Mouse (Mus musculus): ENCODE measurements at regions not wholly inside any gene's neighbourhood (a gene's known extent, or its start where the extent isn't known, plus 50 kb on each side); places are given as distances from the start of the nearest gene placed in this dataset.
"Not testable (repeated sequence)": the region's sequence is repeated elsewhere in the genome, so short reads cannot be mapped to it uniquely, and the experiment has no call there.

- no peak overlapping the region for H3K4me3 ChIP-seq
- peaks cover 6% of the 10 kb centered on the region for H3K4me1 ChIP-seq
- no peak overlapping the region for H3K4me2 ChIP-seq
- WGBS, result 22% methylated on average over 5 of the region's 5 CpGs
- ATAC-seq (ENCODE audit: insufficient number of reproducible peaks, low FRiP score, low TSS enrichment, low read depth), result no peak
- H3K9me3 ChIP-seq, result no peaks in the 10 kb centered on the region
- no peak overlapping the region for H3K27ac ChIP-seq
- peaks cover 3% of the 10 kb centered on the region; the same call in 1 of the 2 replicates for H3K27me3 ChIP-seq
- no peaks in the 10 kb centered on the region for H3K36me3 ChIP-seq
- H3K9ac ChIP-seq, result no peak overlapping the region
Observed at GRCm38 (mm10) chr12:9760818-9761217, 190.9 kb downstream of the Osr1 start.

GRCm38 (mm10) chr12:9762291-9762811 is 192.4 kb downstream of the Osr1 start:
- WGBS, result 66% methylated on average over 2 of the region's 2 CpGs
- not testable (repeated sequence) for H3K27me3 ChIP-seq; ATAC-seq (ENCODE audit: insufficient number of reproducible peaks, low FRiP score, low TSS enrichment, low read depth); H3K4me2 ChIP-seq; H3K9ac ChIP-seq; H3K4me1 ChIP-seq; H3K4me3 ChIP-seq; H3K27ac ChIP-seq; H3K36me3 ChIP-seq; H3K9me3 ChIP-seq

- H3K9me3 ChIP-seq, result no peaks in the 10 kb centered on the region
- H3K36me3 ChIP-seq, result no peaks in the 10 kb centered on the region
- H3K4me3 ChIP-seq, result no peak overlapping the region
- no peak for ATAC-seq (ENCODE audit: insufficient number of reproducible peaks, low FRiP score, low TSS enrichment, low read depth)
- WGBS, result 77% methylated on average over 2 of the region's 2 CpGs
- H3K4me2 ChIP-seq, result no peak overlapping the region
- peaks cover 3% of the 10 kb centered on the region; the same call in 1 of the 2 replicates for H3K27me3 ChIP-seq
- peaks cover 6% of the 10 kb centered on the region for H3K4me1 ChIP-seq
- H3K27ac ChIP-seq, result no peak overlapping the region
- no peak overlapping the region for H3K9ac ChIP-seq
Observed at GRCm38 (mm10) chr12:9762842-9763241, 192.9 kb downstream of the Osr1 start.

- no peak for ATAC-seq (ENCODE audit: insufficient number of reproducible peaks, low FRiP score, low TSS enrichment, low read depth)
- Histone ChIP-seq H3K4me2 (no peak overlapping the region), H3K9me3 (no peaks in the 10 kb centered on the region), H3K36me3 (no peaks in the 10 kb centered on the region), H3K9ac (no peak overlapping the region), H3K4me1 (peaks cover 2% of the 10 kb centered on the region; the same call in 1 of the 2 replicates), H3K4me3 (no peak overlapping the region), H3K27me3 (no peaks in the 10 kb centered on the region), H3K27ac (no peak overlapping the region)
- 39% methylated on average over 4 of the region's 4 CpGs for WGBS
Observed at GRCm38 (mm10) chr12:9770908-9771307, 201.0 kb downstream of the Osr1 start.

- Histone ChIP-seq H3K36me3 (no peaks in the 10 kb centered on the region), H3K4me3 (no peak overlapping the region), H3K4me1 (peaks cover 2% of the 10 kb centered on the region; the same call in 1 of the 2 replicates), H3K4me2 (no peak overlapping the region), H3K27ac (no peak overlapping the region), H3K9me3 (no peaks in the 10 kb centered on the region), H3K27me3 (no peaks in the 10 kb centered on the region), H3K9ac (no peak overlapping the region)
- no peak for ATAC-seq (ENCODE audit: insufficient number of reproducible peaks, low FRiP score, low TSS enrichment, low read depth)
- WGBS, result 39% methylated on average over 1 of the region's 1 CpGs
Observed at GRCm38 (mm10) chr12:9772875-9773274, 203.0 kb downstream of the Osr1 start.

GRCm38 (mm10) chr12:9802284-9802683 is 232.4 kb downstream of the Osr1 start:
- Histone ChIP-seq H3K4me3 (no peak overlapping the region), H3K27ac (no peak overlapping the region), H3K4me2 (no peak overlapping the region), H3K36me3 (no peaks in the 10 kb centered on the region), H3K9me3 (no peaks in the 10 kb centered on the region), H3K27me3 (no peaks in the 10 kb centered on the region), H3K9ac (no peak overlapping the region), H3K4me1 (no peaks in the 10 kb centered on the region)
- no peak for ATAC-seq (ENCODE audit: insufficient number of reproducible peaks, low FRiP score, low TSS enrichment, low read depth)
- 58% methylated on average over 3 of the region's 3 CpGs for WGBS

- Histone ChIP-seq H3K36me3 (no peaks in the 10 kb centered on the region), H3K27ac (no peak overlapping the region), H3K9me3 (no peaks in the 10 kb centered on the region), H3K4me1 (no peaks in the 10 kb centered on the region), H3K9ac (no peak overlapping the region), H3K27me3 (no peaks in the 10 kb centered on the region), H3K4me3 (no peak overlapping the region), H3K4me2 (no peak overlapping the region)
- ATAC-seq (ENCODE audit: insufficient number of reproducible peaks, low FRiP score, low TSS enrichment, low read depth), result no peak
- WGBS, result 39% methylated on average over 1 of the region's 1 CpGs
Observed at GRCm38 (mm10) chr12:9807406-9807805, 237.5 kb downstream of the Osr1 start.

- Histone ChIP-seq H3K27ac (no peak overlapping the region), H3K4me2 (no peak overlapping the region), H3K27me3 (no peaks in the 10 kb centered on the region), H3K4me3 (no peak overlapping the region), H3K9ac (no peak overlapping the region), H3K36me3 (no peaks in the 10 kb centered on the region), H3K4me1 (no peaks in the 10 kb centered on the region), H3K9me3 (no peaks in the 10 kb centered on the region)
- 59% methylated on average over 3 of the region's 3 CpGs for WGBS
- no peak for ATAC-seq (ENCODE audit: insufficient number of reproducible peaks, low FRiP score, low TSS enrichment, low read depth)
Observed at GRCm38 (mm10) chr12:9833273-9833672, 263.4 kb downstream of the Osr1 start.

GRCm38 (mm10) chr12:9839198-9839845 is 269.4 kb downstream of the Osr1 start:
- Histone ChIP-seq H3K27me3 (no peaks in the 10 kb centered on the region), H3K36me3 (no peaks in the 10 kb centered on the region), H3K9me3 (no peaks in the 10 kb centered on the region), H3K4me3 (no peak overlapping the region), H3K4me1 (no peaks in the 10 kb centered on the region), H3K4me2 (no peak overlapping the region), H3K9ac (no peak overlapping the region), H3K27ac (no peak overlapping the region)
- WGBS, result 56% methylated on average over 5 of the region's 5 CpGs
- ATAC-seq (ENCODE audit: insufficient number of reproducible peaks, low FRiP score, low TSS enrichment, low read depth), result no peak

- no peak overlapping the region for H3K9ac ChIP-seq
- no peak overlapping the region for H3K4me3 ChIP-seq
- no peak for ATAC-seq (ENCODE audit: insufficient number of reproducible peaks, low FRiP score, low TSS enrichment, low read depth)
- H3K9me3 ChIP-seq, result no peaks in the 10 kb centered on the region
- no peak overlapping the region for H3K27ac ChIP-seq
- H3K4me2 ChIP-seq, result no peak overlapping the region
- no peaks in the 10 kb centered on the region for H3K36me3 ChIP-seq
- no peaks in the 10 kb centered on the region for H3K4me1 ChIP-seq
- no peaks in the 10 kb centered on the region for H3K27me3 ChIP-seq
- WGBS, result 63% methylated on average over 2 of the region's 2 CpGs
Observed at GRCm38 (mm10) chr12:9839949-9840348, 270.0 kb downstream of the Osr1 start.

- no peak overlapping the region for H3K27ac ChIP-seq
- H3K4me2 ChIP-seq, result no peak overlapping the region
- ATAC-seq (ENCODE audit: insufficient number of reproducible peaks, low FRiP score, low TSS enrichment, low read depth), result no peak
- no peaks in the 10 kb centered on the region for H3K36me3 ChIP-seq
- no peaks in the 10 kb centered on the region for H3K9me3 ChIP-seq
- 89% methylated on average over 2 of the region's 2 CpGs for WGBS
- no peak overlapping the region for H3K4me3 ChIP-seq
- no peaks in the 10 kb centered on the region for H3K27me3 ChIP-seq
- no peaks in the 10 kb centered on the region for H3K4me1 ChIP-seq
- no peak overlapping the region for H3K9ac ChIP-seq
Observed at GRCm38 (mm10) chr12:9847034-9847433, 277.1 kb downstream of the Osr1 start.

- H3K9me3 ChIP-seq, result no peaks in the 10 kb centered on the region
- no peaks in the 10 kb centered on the region for H3K4me1 ChIP-seq
- ATAC-seq (ENCODE audit: insufficient number of reproducible peaks, low FRiP score, low TSS enrichment, low read depth), result no peak
- H3K9ac ChIP-seq, result no peak overlapping the region
- no peaks in the 10 kb centered on the region for H3K27me3 ChIP-seq
- no peak overlapping the region for H3K4me3 ChIP-seq
- no peaks in the 10 kb centered on the region for H3K36me3 ChIP-seq
- no peak overlapping the region for H3K4me2 ChIP-seq
- no peak overlapping the region for H3K27ac ChIP-seq
- 56% methylated on average over 7 of the region's 7 CpGs for WGBS
Observed at GRCm38 (mm10) chr12:9847465-9848205, 277.7 kb downstream of the Osr1 start.
